Mouse (Mus musculus): ENCODE measurements at regions not wholly inside any gene's neighbourhood (a gene's known extent, or its start where the extent isn't known, plus 50 kb on each side); places are given as distances from the start of the nearest gene placed in this dataset.
A peak's percentile ranks its signal among the peaks of the same experiment; 100 is the strongest.

- DNase-seq = peak; percentile 2 to 68
These were observed 66.4 kb upstream of the Htr1a start for GRCm38 (mm10) chr13:105377038-105377437.

DNA sequence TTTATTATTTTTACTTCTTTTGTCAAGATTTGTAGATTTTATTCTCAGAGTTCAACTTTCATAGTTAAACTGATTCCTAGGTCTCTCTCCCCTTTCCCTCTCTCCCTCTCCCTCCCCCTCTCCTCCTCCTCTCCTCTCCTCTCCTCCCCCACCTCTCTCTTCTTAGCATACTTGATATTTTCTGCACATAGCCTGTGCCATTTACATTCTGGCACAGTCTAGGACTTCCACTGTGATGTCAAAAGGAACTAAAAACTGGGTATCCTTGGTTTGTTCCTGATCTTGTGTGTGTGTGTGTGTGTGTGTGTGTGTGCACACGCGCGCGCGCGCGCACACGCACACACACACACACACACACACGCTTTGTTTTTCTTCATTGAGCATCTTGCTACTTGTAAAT lies 64.9 kb upstream of the Htr1a start:
- DNase-seq = no peak

GRCm38 (mm10) chr13:105387016-105387772 lies 56.2 kb upstream of the Htr1a start:
- no peak for DNase-seq

All from kidney, adult 8-10 months (tissue).